Mouse (Mus musculus): ENCODE data around the gene Lamb3.

DNA sequence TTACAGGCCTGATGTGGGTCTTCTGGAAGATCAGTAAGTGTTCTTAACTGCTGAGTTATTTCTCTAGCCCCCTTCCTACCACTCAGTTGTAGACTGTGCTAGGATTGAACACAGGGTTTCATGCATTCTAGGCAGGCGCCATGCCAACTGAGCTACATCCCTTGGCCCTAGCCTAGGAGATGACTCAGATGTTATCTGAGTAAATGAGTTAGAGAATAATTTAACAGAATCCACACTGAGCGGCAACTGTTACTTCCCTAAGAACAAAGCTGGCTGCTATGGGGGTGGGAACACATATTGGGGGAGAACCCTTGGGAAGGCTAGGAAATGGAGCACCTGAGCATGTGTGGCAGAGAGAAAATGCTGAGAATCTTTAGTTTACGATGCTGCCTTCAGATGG is 144.1 kb downstream of the Lamb3 start:
- no peak for TF ChIP-seq CTCF (IDR thresholded peaks at IDR 0.05; ENCODE audit: insufficient read depth, low read depth, low read length)
- no peak for TF ChIP-seq POLR2A (IDR thresholded peaks at IDR 0.05; ENCODE audit: insufficient read depth, low read depth, low read length)

All from olfactory bulb, adult 2 months (tissue).